Mouse (Mus musculus) ES-E14 (cell line): ENCODE data around the gene Stard3.

Experiments
- MAFK ChIP-seq: IDR thresholded peaks from 2 replicates; pipeline ENCODE4 v1.6.1; 2014; ENCODE audit warnings: mild to moderate bottlenecking, low read depth, low read length, inconsistent platforms; ENCODE audit not compliant: insufficient read depth
- ZC3H11A ChIP-seq: IDR thresholded peaks from 2 replicates; pipeline ENCODE4 v1.6.1; 2012; ENCODE audit warnings: low read depth, mild to moderate bottlenecking, inconsistent platforms, low read length, borderline replicate concordance
- ZNF384 ChIP-seq: IDR thresholded peaks from 2 replicates; pipeline ENCODE4 v1.6.1; 2012; ENCODE audit warnings: low read depth, low read length, inconsistent platforms

GRCm38 (mm10) chr11:98418273-98418672, 60.1 kb downstream of the Stard3 start:
- no peak for TF ChIP-seq ZC3H11A
- TF ChIP-seq MAFK, result no peak
- TF ChIP-seq ZNF384, result no peak
